Mouse (Mus musculus) retina, adult 2 months (tissue): Measurements from ENCODE around the gene Arhgap31.
"Not testable (repeated sequence)": the region's sequence is repeated elsewhere in the genome, so short reads cannot be mapped to it uniquely, and the experiment has no call there.

ENCODE experiments used
- DNase-seq: peaks from one replicate; pipeline ENCODE4 v3.0.0-alpha.2; 2012; ENCODE audit warnings: low read depth, low spot score

Arhgap31 gene

GRCm38 (mm10) chr16:38728576-38729132 is 15.6 kb upstream of the Arhgap31 start:
- DNase-seq: no peak

DNA sequence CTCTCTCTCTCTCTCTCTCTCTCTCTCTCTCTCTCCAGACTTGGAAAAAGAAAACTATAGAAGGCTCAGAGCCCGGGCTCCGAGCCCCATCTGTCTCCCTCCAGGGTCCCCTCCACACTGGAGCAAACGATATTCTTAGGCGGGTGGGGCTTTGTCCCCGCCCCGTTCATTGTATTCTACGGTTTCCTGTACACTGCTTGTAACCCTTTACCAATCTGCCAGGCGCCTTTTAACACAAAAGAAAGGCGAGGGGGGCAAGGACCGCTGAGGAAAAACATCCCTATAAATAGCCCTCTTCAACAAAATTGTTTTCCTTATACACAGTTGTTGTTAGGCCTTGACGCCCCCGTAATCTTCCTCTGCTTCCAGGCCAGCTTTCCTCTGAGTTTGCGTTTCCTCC is 11.9 kb upstream of the Arhgap31 start:
- DNase-seq: no peak

- DNase-seq: no peak
These were observed 11.2 kb upstream of the Arhgap31 start for GRCm38 (mm10) chr16:38724256-38724655.

- DNase-seq: no peak
These were observed 8.3 kb upstream of the Arhgap31 start for GRCm38 (mm10) chr16:38721377-38721776.

GRCm38 (mm10) chr16:38714259-38714526 is 1.1 kb upstream of the Arhgap31 start:
- not testable (repeated sequence) for DNase-seq

DNA sequence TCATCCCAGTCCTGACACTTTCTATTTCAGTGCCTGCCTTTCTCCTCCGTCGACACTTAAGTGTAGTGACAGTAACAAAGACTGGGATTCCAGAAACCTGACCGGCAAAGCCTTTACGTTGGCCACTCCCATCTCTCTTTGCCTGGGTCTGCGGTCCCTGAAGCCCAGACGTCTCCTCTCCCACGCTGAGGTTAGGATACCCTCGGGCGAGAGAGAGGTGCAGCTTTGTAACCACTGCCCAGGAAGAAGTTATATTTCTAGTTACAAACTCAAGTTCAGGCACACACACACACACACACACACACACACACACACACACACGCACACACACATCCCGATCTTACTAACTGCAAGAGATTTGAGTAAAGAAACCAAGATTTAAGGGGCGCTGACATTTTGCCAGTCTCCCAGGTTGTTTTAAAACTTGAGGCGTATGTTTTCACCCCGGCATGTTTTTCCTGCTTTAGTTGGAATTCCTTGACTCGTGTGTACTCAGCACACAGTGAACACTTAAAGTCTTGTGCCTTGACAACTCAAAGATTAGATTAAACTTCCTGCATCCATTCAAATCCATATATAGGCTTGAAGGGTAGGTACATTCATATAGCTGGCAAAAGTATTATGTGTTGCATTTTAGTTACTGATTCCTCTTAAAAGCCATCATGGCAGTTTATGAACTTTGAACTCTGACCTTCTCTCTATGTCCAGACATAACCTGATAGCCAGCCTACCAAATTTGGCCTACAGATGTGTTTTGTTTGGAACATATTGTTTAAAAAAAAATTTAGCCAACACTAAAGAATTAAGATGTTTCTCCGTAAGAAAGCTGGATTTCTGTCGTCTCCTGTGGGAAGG is 557 bp upstream of the Arhgap31 start:
- no peak for DNase-seq

DNA sequence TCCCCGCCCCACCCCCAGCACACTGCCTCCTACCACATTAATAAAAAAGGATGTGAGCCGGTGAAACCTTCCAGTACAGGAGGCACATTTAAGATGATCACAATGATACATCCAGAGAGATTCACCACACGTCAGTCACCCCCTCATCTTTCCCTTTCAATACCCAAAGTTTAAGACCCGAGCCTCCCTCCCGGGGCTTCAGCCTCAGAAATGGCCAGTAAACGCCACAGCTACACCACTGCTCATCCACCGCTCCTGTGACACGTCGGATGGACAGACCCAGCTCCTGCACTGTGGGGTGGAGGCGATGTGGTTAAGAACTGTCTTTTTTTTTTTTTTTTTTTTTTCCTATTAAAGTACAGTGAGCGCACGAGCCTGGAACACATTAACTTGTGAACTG is 969 bp downstream of the Arhgap31 start:
- DNase-seq: no peak

- DNase-seq: no peak
These were observed 1.8 kb downstream of the Arhgap31 start for GRCm38 (mm10) chr16:38711245-38711644.

DNA sequence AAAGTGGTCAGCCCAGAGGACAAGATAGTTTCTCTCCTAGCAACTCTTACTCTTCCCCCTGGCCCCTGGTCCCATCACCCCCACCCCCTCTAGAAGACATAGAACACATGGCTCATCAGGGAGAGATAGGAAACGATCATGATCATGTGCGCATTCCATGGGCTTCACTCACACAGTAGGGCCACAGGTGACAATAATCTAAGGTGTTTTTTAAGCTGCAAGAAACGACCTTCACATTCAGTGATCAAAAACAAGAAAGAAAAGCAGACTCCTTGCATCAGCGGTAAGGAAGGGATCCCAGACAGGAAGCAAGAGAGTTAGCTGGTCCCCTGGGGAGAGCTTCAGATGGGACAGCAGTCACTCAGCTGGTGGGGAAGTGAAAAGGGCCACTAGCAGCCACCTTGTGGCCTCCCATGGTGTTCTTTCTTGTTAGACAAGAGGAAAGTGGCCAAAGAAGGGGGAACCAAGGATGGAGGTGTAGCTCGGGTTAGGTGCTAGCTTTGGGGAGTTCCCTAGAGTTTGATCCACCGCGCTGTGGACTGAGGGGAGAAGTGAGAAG is 4.0 kb downstream of the Arhgap31 start:
- DNase-seq: no peak

GRCm38 (mm10) chr16:38706782-38707181 is 6.3 kb downstream of the Arhgap31 start:
- no peak for DNase-seq

DNA sequence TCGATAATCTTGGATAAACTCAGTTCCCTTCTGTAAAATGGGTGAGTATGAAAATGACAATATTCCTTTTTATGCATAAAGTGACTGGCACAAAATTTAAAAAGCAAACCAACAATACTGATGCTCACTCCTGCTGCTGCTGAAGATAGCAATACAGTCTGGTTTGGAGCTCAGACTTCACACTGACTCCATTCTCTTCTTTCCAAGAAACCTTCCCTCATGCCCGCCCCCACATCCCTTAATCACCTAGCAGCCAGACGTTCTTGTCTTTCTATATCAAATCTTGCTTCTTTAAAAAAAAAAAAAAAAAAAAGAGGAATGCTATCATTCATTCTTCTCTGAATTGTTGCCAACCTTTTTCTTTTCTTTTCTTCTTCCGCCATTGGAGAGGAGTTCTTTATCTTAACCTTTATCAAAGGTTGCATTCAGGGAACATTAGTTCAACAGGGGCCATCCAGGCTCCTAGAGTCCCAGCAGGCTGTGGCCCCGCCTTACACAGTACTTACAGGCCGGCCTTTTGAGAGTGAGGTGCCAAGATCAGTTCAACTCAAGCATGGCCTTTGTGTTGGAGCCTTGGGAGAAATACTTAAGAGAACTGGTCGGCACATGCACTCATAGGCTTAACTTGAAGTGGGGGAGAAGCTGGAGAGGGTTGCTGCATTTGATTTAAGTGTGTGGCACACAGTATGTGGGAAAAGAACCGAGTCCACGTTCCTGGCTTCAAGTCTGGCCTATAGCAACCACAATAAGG is 7.4 kb downstream of the Arhgap31 start:
- no peak for DNase-seq

DNA sequence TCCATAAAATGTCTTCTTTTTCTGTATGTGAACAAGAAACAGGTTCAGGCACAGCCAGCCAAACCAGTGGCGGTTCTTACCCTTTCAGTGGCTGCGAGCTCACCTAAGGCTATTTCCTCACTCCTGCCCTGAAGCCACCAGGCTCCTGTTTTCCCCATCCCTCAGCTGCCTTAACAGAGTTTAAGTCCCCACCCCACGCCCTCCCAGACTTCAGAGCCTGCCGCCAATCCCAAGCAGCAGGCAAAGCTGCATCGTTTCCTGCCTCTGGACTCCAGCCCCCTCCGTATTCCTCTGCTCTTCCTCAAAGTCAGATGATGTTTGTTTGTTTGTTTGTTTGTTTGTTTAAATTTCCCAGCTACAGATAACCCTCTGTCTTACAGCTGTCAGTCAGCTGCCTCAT is 9.6 kb downstream of the Arhgap31 start:
- DNase-seq: no peak

GRCm38 (mm10) chr16:38702316-38702715 is 10.8 kb downstream of the Arhgap31 start:
- DNase-seq: no peak

DNA sequence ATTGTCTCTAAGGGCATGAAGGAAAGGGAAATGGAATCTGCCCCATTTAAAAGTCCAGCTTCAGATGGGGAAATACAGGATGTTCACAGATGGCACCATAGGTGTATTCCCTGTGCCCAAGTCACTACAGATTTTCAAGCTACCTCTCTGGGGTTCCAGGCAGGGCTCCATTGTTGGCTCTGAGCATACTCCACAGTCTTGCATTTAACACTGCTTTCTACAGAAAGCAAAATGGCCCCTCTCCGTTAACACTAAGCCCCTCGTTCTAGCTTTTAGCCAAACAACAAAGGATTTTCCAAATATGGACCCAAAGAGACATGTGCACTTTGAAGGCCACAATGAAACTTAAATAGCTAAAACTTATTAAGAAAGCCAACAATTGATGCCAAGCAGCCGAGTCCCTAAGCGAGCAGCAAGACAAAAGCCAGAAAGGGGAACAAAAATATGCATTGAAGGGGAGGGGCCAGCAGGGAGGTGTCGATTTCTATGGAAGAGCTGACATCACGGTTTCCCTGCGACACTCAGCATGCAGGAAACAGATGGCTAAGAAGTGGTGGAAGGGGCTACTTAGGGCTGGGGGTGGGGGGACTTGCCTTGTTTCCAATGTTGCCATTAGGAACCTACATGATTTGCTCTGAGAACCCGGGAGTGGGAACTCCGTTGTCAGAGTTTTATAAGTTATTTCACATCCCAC is 11.4 kb downstream of the Arhgap31 start:
- no peak for DNase-seq

DNA sequence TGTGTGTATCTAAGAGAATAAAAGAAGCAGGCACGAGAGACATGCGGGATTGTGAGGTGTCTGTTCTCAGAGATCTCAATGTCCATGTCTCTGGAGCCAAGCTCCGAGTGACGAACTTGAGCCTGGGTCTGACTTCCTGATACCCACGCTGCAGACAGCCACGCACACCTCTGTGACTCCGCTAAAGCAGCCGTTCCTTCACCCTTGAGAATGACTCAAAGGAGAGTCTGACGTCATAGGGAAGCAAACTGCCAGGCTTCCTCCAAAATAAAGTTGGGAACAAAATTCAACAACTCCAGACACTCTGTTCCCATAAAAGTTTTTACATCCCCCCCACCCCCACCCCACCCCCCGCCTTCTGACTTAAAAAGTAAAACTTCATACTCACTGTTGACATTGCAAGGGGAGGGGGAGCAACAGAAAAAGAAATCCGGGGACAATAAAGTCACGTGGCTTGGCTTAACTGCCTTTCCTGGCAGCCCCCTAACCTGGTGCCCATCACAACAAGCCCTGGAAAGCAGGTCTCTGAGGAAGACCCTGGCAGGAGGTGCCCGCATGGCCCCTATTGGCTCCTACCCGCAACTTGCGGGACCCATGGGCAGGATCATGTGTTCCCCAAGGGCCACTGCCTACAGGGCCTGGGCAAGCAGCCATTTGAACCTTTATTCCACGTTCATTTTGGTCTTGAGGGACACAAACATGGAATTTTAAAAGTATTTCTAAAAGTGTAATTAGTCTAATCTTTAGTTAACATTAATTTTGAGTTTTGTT is 12.5 kb downstream of the Arhgap31 start:
- DNase-seq: no peak

DNA sequence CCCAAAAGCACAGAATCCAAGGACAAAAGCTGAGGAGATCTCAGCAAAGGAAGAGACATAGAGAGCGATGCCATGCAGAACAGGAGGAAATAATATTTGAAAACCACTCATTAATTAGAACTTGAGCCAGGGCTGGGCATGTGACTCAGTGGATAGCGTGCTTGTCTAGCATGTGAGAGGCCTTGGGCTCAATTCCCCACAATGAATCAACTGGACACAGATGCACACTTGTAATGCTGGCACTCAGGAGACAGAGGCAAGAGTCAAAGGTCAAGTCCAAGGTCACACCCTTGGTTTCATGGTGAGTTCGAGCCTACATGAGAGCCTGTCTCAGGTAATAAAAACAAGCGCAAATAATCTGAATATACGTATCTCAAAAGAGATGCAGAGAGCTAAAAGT is 15.5 kb downstream of the Arhgap31 start:
- DNase-seq: no peak

DNA sequence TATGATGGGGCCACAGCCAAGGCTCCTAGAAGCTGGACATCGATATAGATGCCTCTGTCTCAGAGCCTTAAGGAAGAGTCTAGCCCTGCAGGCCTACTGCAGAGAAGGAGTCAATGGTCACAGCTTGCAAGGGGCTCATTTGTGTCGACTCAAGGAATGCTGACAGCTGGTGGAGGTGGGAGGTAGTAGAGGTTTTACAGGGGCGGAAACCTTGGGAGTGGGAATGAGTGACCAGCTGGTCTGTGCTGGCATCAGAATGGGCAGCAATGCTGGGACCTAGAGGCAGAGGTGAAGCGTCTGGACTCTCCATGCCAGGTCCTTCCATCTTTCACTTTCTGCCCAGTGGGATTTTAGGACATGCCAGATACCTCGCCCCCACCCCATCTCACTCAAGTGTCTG is 17.5 kb downstream of the Arhgap31 start:
- DNase-seq: no peak

DNA sequence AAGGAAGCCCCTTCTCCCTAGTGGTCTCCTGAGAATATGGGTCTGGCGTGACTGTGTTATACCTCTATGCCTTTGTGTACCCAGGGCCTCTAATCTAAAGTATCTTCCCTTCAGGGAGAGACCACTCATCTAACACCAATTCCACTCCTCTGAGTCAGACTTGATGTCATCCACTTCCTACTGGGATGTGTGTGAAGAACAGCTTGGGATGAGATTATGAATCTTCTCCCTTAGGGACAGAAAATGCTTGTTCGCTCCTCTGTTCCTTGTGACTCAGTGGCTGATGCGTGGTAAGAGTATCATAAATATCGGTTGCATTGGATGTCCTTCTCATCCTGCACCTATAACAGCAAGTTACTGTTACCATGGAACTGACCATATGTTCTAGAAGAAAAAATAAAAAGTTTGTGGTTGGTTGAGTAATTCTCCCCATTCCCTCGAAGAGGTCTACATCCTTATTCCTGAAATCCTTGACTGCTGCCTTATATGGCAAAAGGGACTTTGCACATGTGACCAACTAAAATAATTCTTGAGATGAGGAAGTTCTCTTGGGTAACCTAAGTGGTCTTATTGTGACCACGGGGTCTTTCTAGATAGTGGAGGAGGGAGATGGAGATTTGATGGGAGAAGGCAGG is 18.1 kb downstream of the Arhgap31 start:
- DNase-seq: no peak

DNA sequence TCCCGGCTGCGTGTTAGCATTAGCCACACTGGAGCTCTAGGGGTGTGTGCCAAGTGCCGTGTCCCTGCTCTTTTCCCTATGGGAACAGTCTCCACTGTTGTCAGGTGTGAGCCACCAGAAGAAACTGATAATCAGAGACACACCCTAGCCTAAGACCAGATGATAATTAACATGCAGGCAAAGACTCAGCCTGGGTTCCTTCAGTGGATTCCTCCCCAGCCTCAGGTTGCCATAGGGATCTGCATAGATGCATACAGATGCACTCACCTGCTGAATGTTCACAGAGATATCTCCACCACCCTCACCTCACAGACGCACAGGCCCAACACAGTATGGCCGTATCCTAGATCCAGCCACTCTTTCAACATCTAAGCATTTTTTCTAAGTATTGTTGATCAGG is 22.6 kb downstream of the Arhgap31 start:
- DNase-seq: no peak

DNA sequence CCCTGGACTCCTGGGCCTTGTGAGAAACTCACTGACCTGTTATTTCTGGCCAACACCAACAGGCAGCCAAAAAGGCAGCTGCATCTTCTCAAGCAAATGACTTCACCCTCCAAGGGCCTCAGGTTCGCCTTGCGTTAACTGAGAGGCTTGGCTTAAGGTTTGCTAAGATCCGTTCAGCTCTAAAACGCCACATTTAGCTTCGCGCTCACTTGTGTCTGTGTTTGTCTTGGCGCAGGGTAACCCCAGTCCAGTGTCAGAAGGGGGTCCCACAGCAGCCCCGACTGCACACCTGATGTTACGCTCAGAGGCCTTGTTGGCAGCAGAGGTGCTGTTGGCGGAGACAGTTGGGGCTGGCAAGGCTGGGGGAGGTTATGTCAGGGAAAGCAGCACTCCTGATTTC is 23.3 kb downstream of the Arhgap31 start:
- DNase-seq: no peak
